Mouse (Mus musculus) hindbrain, embryonic 14.5 days (tissue): Measurements from ENCODE around the gene Rabggta. TPM values are rescaled to one million over a fixed set of nuclear protein-coding genes. Genes with fewer than 3 reads are reported as not detected.

Experiments used
- ATAC-seq: fragments of 200-750 bp; cut with Nextera tagmentation; 2 replicates; pipeline ENCODE4 v1.8.0; 2017; ENCODE audit warnings: moderate number of reproducible peaks, mild to moderate bottlenecking, moderate TSS enrichment, moderate library complexity; ENCODE audit not compliant: low FRiP score
- DNase-seq: peaks from one replicate; pipeline ENCODE4 v3.0.0-alpha.2; 2015; ENCODE audit warnings: low spot score
- H3K27ac ChIP-seq: fragments of 300-500 bp; sonication (generic); 2 replicates; pipeline ENCODE4 v1.5.1; 2014; ENCODE audit warnings: mild to moderate bottlenecking, moderate library complexity
- H3K27me3 ChIP-seq: fragments of 300-500 bp; sonication (generic); 2 replicates; pipeline ENCODE4 v1.6.1; 2014; ENCODE audit warnings: mild to moderate bottlenecking, low read length, mixed read lengths; ENCODE audit not compliant: control insufficient read depth, insufficient read depth
- H3K36me3 ChIP-seq: fragments of 300-500 bp; sonication (generic); replicated peaks from 2 replicates; pipeline ENCODE4 v1.6.1; 2014; ENCODE audit not compliant: control insufficient read depth, insufficient read depth
- H3K4me1 ChIP-seq: fragments of 300-500 bp; sonication (generic); replicated peaks from 2 replicates; pipeline ENCODE4 v1.6.1; 2014; ENCODE audit warnings: antibody characterized with exemption, low read length, mixed read lengths; ENCODE audit not compliant: control insufficient read depth, insufficient read depth
- H3K4me2 ChIP-seq: fragments of 300-500 bp; sonication (generic); replicated peaks from 2 replicates; pipeline ENCODE4 v1.6.1; 2014; ENCODE audit warnings: mild to moderate bottlenecking, moderate library complexity
- H3K4me3 ChIP-seq: fragments of 300-500 bp; sonication (generic); replicated peaks from 2 replicates; pipeline ENCODE4 v1.5.1; 2014; ENCODE audit warnings: mild to moderate bottlenecking, low read length
- H3K9ac ChIP-seq: fragments of 300-500 bp; sonication (generic); 2 replicates; pipeline ENCODE4 v1.6.1; 2014
- H3K9me3 ChIP-seq: fragments of 300-500 bp; sonication (generic); 2 replicates; pipeline ENCODE4 v1.6.1; 2016; ENCODE audit warnings: low read length; ENCODE audit not compliant: control insufficient read depth
- whole genome bisulfite sequencing: fragments of 180-500 bp; shearing (Covaris S2); extraction: QIAGEN DNeasy Blood & Tissue Kit; methylation state at CpG from one replicate; pipeline ENCODE4 v1.1.7; 2014; 5-methylcytosine and 5-hydroxymethylcytosine counted together
- polyA plus RNA-seq: library from polyadenylated mRNA; unstranded; fragments of >200 nt; fragmentation: Nextera tagmentation; extraction: Ambion mirVana; gene quantifications from 2 replicates; pipeline ENCODE4 v1.2.1, GENCODE M21; 2014

Gene Rabggta
- polyA plus RNA-seq, 1 experiment from 2014 or later = 46.2 TPM

- Histone ChIP-seq H3K36me3 (peaks cover 38% of the 10 kb centered on the region), H3K4me2 (peak within 1 kb of the TSS; percentile 92), H3K9me3 (no peaks in the 10 kb centered on the region), H3K4me3 (peak within 1 kb of the TSS; percentile 72), H3K27me3 (no peaks in the 10 kb centered on the region), H3K4me1 (peaks cover 7% of the 10 kb centered on the region), H3K9ac (peak within 1 kb of the TSS; percentile 71), H3K27ac (peak within 1 kb of the TSS; percentile 78)
- DNase-seq (peak; percentile 99), ATAC-seq (peak; percentile 99)
- under 1% methylated on average over 66 of the region's 66 CpGs for WGBS
Observed at GRCm38 (mm10) chr14:55681160-55682117, 40.6 kb downstream of the Rabggta start, which contains the start of gene Tinf2. Gene Tinf2 (minus strand): TSS chr14:55681820.

- Histone ChIP-seq H3K4me2 (no peak overlapping the region), H3K4me3 (no peak overlapping the region), H3K9ac (no peak overlapping the region), H3K9me3 (no peaks in the 10 kb centered on the region), H3K4me1 (peaks cover 12% of the 10 kb centered on the region), H3K27me3 (no peaks in the 10 kb centered on the region), H3K27ac (no peak overlapping the region), H3K36me3 (peaks cover 53% of the 10 kb centered on the region)
- ATAC-seq (no peak), DNase-seq (no peak)
- WGBS = 84% methylated on average over 4 of the region's 4 CpGs
Observed at GRCm38 (mm10) chr14:55677615-55678014, 44.4 kb downstream of the Rabggta start.

- H3K9ac ChIP-seq = peak overlapping the region; percentile 75
- no peaks in the 10 kb centered on the region for H3K27me3 ChIP-seq
- 0 out of 2 replicates have a peak overlapping the region, but pooled peaks have one; percentile 92 for H3K27ac ChIP-seq
- ATAC-seq (no peak), DNase-seq (no peak)
- H3K4me1 ChIP-seq = peaks cover 20% of the 10 kb centered on the region
- 86% methylated on average over 7 of the region's 7 CpGs for WGBS
- H3K4me2 ChIP-seq = peak overlapping the region; percentile 71
- H3K9me3 ChIP-seq = no peaks in the 10 kb centered on the region
- H3K4me3 ChIP-seq = peak overlapping the region; percentile 78
- H3K36me3 ChIP-seq = peaks cover 36% of the 10 kb centered on the region
Observed at GRCm38 (mm10) chr14:55672741-55673060, 49.4 kb downstream of the Rabggta start.

DNA sequence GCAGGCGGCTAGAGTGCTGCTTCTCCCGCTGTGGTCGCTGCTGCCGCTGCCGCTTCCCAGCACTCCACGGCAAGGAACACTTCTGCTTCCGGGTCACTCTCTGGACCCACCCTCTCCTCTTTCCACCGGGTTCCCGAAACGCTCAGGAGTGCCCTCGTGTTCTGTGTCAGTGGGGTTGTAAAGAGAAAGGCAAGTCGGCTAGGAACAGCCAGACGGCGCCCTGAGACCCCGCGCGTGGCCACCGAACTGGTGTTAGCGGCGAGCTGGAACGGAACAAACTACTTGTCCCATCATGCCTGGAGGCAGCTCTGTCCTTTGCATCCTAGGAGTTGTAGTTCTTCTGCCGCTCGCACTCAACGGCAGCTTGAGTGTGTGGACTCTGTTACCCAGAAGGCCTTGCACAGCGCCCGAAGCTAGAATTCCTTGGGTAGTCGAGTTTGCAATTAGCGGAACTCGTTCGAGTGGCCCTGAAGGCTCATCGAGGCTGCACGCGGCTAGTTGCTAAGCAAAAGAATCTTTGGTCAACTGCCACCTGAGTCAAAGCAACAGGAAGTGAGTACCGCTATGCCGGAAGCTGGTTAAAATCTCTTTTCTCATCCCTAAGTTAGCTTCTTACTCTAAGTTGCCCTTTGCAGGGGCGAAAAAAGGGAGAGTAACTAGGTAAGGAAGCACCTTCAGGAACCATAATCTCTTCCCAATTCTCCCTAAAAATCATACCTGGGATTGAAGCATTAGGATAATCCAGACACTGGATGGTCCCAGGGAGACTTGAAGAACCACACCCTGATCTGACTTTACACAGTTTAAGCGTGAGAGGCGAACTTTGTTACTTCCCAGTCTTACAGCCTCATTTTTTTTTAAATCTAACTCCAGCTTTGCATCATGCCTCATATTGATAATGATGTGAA, 50.0 kb downstream of the Rabggta start, which contains the start of the genes Gmpr2 and Nedd8:
Gene Gmpr2 (plus strand): TSS at position 109 of the 908 bp plus-strand sequence.
Gene Nedd8 (minus strand): TSS at position 292 of the 908 bp plus-strand sequence.
- peak; percentile 98 for ATAC-seq
- Histone ChIP-seq H3K36me3 (peaks cover 30% of the 10 kb centered on the region), H3K4me3 (peak within 1 kb of the TSS; percentile 78), H3K27ac (peak within 1 kb of the TSS; percentile 92), H3K9ac (peak within 1 kb of the TSS; percentile 75), H3K4me1 (peaks cover 20% of the 10 kb centered on the region), H3K27me3 (no peaks in the 10 kb centered on the region), H3K9me3 (no peaks in the 10 kb centered on the region), H3K4me2 (peak within 1 kb of the TSS; percentile 71)
- peak; percentile 91 for DNase-seq
- WGBS = 2% methylated on average over 38 of the region's 38 CpGs

GRCm38 (mm10) chr14:55671486-55671832, 50.6 kb downstream of the Rabggta start:
- Histone ChIP-seq H3K4me1 (peaks cover 20% of the 10 kb centered on the region), H3K4me3 (peak overlapping the region; percentile 78), H3K27ac (peak overlapping the region; percentile 92), H3K4me2 (peak overlapping the region; percentile 71), H3K9me3 (no peaks in the 10 kb centered on the region), H3K9ac (peak overlapping the region; percentile 75), H3K27me3 (no peaks in the 10 kb centered on the region), H3K36me3 (peaks cover 27% of the 10 kb centered on the region)
- WGBS = under 1% methylated on average over 12 of the region's 12 CpGs
- no peak for DNase-seq
- ATAC-seq = peak; percentile 65

Other genes with a start within 250 kb of the Rabggta start
- 12.4 and 14.1 TPM in 2 replicates for gene Dhrs4, start 243.5 kb downstream of the Rabggta start, polyA plus RNA-seq
- gene Carmil3, start 231.6 kb downstream of the Rabggta start, polyA plus RNA-seq = 30.0 and 31.1 TPM in 2 replicates
- gene Cpne6, start 211.8 kb downstream of the Rabggta start, polyA plus RNA-seq = 3.2 and 4.2 TPM in 2 replicates
- 0.10 and 0.17 TPM in 2 replicates for gene Nrl, start 197.3 kb downstream of the Rabggta start, polyA plus RNA-seq
- gene Pck2, start 182.0 kb downstream of the Rabggta start, polyA plus RNA-seq = 17.5 and 19.2 TPM in 2 replicates
- gene Dcaf11, start 162.3 kb downstream of the Rabggta start, polyA plus RNA-seq = 107 and 112 TPM in 2 replicates
- 1.4 TPM in 1 of 2 replicates, not detected in the other for gene A730061H03Rik, start 161.9 kb downstream of the Rabggta start, polyA plus RNA-seq
- 0.27 TPM in 1 of 2 replicates, not detected in the other for gene Fitm1, start 146.6 kb downstream of the Rabggta start, polyA plus RNA-seq
- 192 and 207 TPM in 2 replicates for gene Psme1, start 144.1 kb downstream of the Rabggta start, polyA plus RNA-seq
- 37.2 and 39.2 TPM in 2 replicates for gene Emc9, start 137.0 kb downstream of the Rabggta start, polyA plus RNA-seq
- gene Psme2, start 131.2 kb downstream of the Rabggta start, polyA plus RNA-seq = 152 and 179 TPM in 2 replicates
- gene Rnf31, start 130.6 kb downstream of the Rabggta start, polyA plus RNA-seq = 12.5 and 20.4 TPM in 2 replicates
- 7.4 and 8.0 TPM in 2 replicates for gene Irf9, start 118.7 kb downstream of the Rabggta start, polyA plus RNA-seq
- gene Rec8, start 104.2 kb downstream of the Rabggta start, polyA plus RNA-seq = 8.6 and 9.0 TPM in 2 replicates
- 110 and 114 TPM in 2 replicates for gene Ipo4, start 86.3 kb downstream of the Rabggta start, polyA plus RNA-seq
- 1.5 and 2.8 TPM in 2 replicates for gene Gm49378, start 84.4 kb downstream of the Rabggta start, polyA plus RNA-seq
- 58.9 and 68.0 TPM in 2 replicates for gene Tm9sf1, start 78.5 kb downstream of the Rabggta start, polyA plus RNA-seq
- gene Tssk4, start 72.1 kb downstream of the Rabggta start, polyA plus RNA-seq = 0.31 and 0.33 TPM in 2 replicates
- 70.4 and 71.0 TPM in 2 replicates for gene Mdp1, start 61.8 kb downstream of the Rabggta start, polyA plus RNA-seq
- 35.8 and 40.8 TPM in 2 replicates for gene Gmpr2, start 50.3 kb downstream of the Rabggta start, polyA plus RNA-seq
- 544 and 612 TPM in 2 replicates for gene Nedd8, start 50.1 kb downstream of the Rabggta start, polyA plus RNA-seq
- gene Tinf2, start 40.4 kb downstream of the Rabggta start, polyA plus RNA-seq = 24.3 and 25.1 TPM in 2 replicates
- gene Tgm1, start 8.3 kb downstream of the Rabggta start, polyA plus RNA-seq = 0.14 and 0.25 TPM in 2 replicates
- gene Dhrs1, start 23.4 kb upstream of the Rabggta start, polyA plus RNA-seq = 70.8 and 72.3 TPM in 2 replicates
- gene Nop9, start 23.4 kb upstream of the Rabggta start, polyA plus RNA-seq = 31.4 and 33.0 TPM in 2 replicates
- not detected in 2 replicates for gene Cideb, start 36.2 kb upstream of the Rabggta start, polyA plus RNA-seq
- gene Ltb4r2, start 39.2 kb upstream of the Rabggta start, polyA plus RNA-seq = 0.36 and 0.70 TPM in 2 replicates
- 0.20 TPM in 1 of 2 replicates, not detected in the other for gene Ltb4r1, start 43.7 kb upstream of the Rabggta start, polyA plus RNA-seq
- 5.0 and 5.8 TPM in 2 replicates for gene Adcy4, start 61.8 kb upstream of the Rabggta start, polyA plus RNA-seq
- 1.8 and 2.9 TPM in 2 replicates for gene Ripk3, start 66.6 kb upstream of the Rabggta start, polyA plus RNA-seq
- 9.4 and 10.1 TPM in 2 replicates for gene Nfatc4, start 100.9 kb upstream of the Rabggta start, polyA plus RNA-seq
- gene Nynrin, start 131.7 kb upstream of the Rabggta start, polyA plus RNA-seq = 10.8 and 11.7 TPM in 2 replicates
- gene Cbln3, start 162.1 kb upstream of the Rabggta start, polyA plus RNA-seq = 0.51 and 0.56 TPM in 2 replicates
- 6.6 and 7.0 TPM in 2 replicates for gene Khnyn, start 162.7 kb upstream of the Rabggta start, polyA plus RNA-seq
- gene Sdr39u1, start 178.0 kb upstream of the Rabggta start, polyA plus RNA-seq = 131 and 138 TPM in 2 replicates
- gene Cma1, start 222.4 kb upstream of the Rabggta start, polyA plus RNA-seq = 0.60 TPM in 1 of 2 replicates, not detected in the other
- not detected in 2 replicates for gene Cma2, start 228.7 kb upstream of the Rabggta start, polyA plus RNA-seq